Mouse (Mus musculus) ES-E14 (cell line): ENCODE data around the gene Hmbs. TPM values are rescaled to one million over a fixed set of nuclear protein-coding genes. Genes with fewer than 3 reads are reported as not detected.
"Not testable (repeated sequence)": the region's sequence is repeated elsewhere in the genome, so short reads cannot be mapped to it uniquely, and the experiment has no call there.

ENCODE experiments used
- DNase-seq: peaks from one replicate; pipeline ENCODE4 v3.0.0-alpha.2; 2013; ENCODE audit warnings: low read depth, low spot score
- H3K27ac ChIP-seq: 2 replicates; pipeline ENCODE4 v1.5.1; 2012; ENCODE audit warnings: low read depth, mild to moderate bottlenecking, low read length, moderate library complexity, mixed read lengths; ENCODE audit not compliant: poor library complexity, insufficient read depth, severe bottlenecking
- H3K36me3 ChIP-seq: 2 replicates; pipeline ENCODE4 v1.6.1; 2012; ENCODE audit warnings: mild to moderate bottlenecking, low read length, moderate library complexity, mixed read lengths; ENCODE audit not compliant: control insufficient read depth, poor library complexity, insufficient read depth, severe bottlenecking
- H3K4me1 ChIP-seq, 2 experiments: fragments of 150-350 bp in 1 of 2; sonication (generic) in 1 of 2; 2 replicates each; pipeline ENCODE4 v1.6.1; 2012; ENCODE audit warnings: low read length in 2 of 2, mild to moderate bottlenecking in 1 of 2, mixed read lengths in 1 of 2; ENCODE audit not compliant: control insufficient read depth in 2 of 2, insufficient read depth in 2 of 2, poor library complexity in 1 of 2
- H3K4me3 ChIP-seq, 2 experiments: fragments of 150-350 bp in 1 of 2; sonication (generic) in 1 of 2; 2 replicates each; pipeline ENCODE4 v1.5.1; 2012; ENCODE audit warnings: low read length in 2 of 2, low read depth in 1 of 2, mild to moderate bottlenecking in 1 of 2, mixed read lengths in 1 of 2; ENCODE audit not compliant: insufficient read depth in 1 of 2, poor library complexity in 1 of 2, severe bottlenecking in 1 of 2
- H3K9ac ChIP-seq: 2 replicates; pipeline ENCODE4 v1.6.1; 2012; ENCODE audit warnings: low read depth, mild to moderate bottlenecking, low read length, mixed read lengths; ENCODE audit not compliant: poor library complexity, insufficient read depth, severe bottlenecking
- H3K9me3 ChIP-seq: fragments of 150-350 bp; sonication (generic); 2 replicates; pipeline ENCODE4 v1.6.1; 2012; ENCODE audit warnings: low read depth, mild to moderate bottlenecking, low read length; ENCODE audit not compliant: control insufficient read depth, insufficient read depth
- CHD2 ChIP-seq: IDR thresholded peaks from 2 replicates; pipeline ENCODE4 v1.6.1; 2014; ENCODE audit warnings: mild to moderate bottlenecking, low read depth, low read length, inconsistent platforms
- HCFC1 ChIP-seq: IDR thresholded peaks from 2 replicates; pipeline ENCODE4 v1.6.1; 2012; ENCODE audit warnings: low read length, inconsistent platforms, borderline replicate concordance; ENCODE audit not compliant: insufficient read depth
- MAFK ChIP-seq: IDR thresholded peaks from 2 replicates; pipeline ENCODE4 v1.6.1; 2014; ENCODE audit warnings: mild to moderate bottlenecking, low read depth, low read length, inconsistent platforms; ENCODE audit not compliant: insufficient read depth
- ZC3H11A ChIP-seq: IDR thresholded peaks from 2 replicates; pipeline ENCODE4 v1.6.1; 2012; ENCODE audit warnings: low read depth, mild to moderate bottlenecking, inconsistent platforms, low read length, borderline replicate concordance
- ZNF384 ChIP-seq: IDR thresholded peaks from 2 replicates; pipeline ENCODE4 v1.6.1; 2012; ENCODE audit warnings: low read depth, low read length, inconsistent platforms
- in situ Hi-C, 2 experiments: fragments of 600-800 bp; cut with MboI; formaldehyde crosslinking; loops; one replicate each; pipeline ENCODE4 v1.15.1; 2025; ENCODE audit warnings: low sequenced_read_pairs in 2 of 2, inconsistent platforms in 1 of 2; ENCODE audit not compliant: unreplicated experiment in 2 of 2
- total RNA-seq: library from RNA; depleted of rRNA; stranded (reverse); fragments of 300-350 nt; gene quantifications from 2 replicates; pipeline ENCODE4 v1.2.3, GENCODE M21; 2012

Gene Hmbs
- total RNA-seq, 1 experiment, result 71.3 TPM

GRCm38 (mm10) chr9:44376141-44376540, 32.1 kb upstream of the Hmbs start:
- Histone ChIP-seq H3K27ac (no peak overlapping the region), H3K9me3 (no peaks in the 10 kb centered on the region), H3K36me3 (peaks cover 6% of the 10 kb centered on the region), H3K4me3 (no peak overlapping the region), H3K9ac (no peak overlapping the region), H3K4me1 (peaks cover 3 to 7% of the 10 kb centered on the region in 2 experiments; a peak in 2 of 4 replicates)
- in situ Hi-C loops, result no loop called here
- no peak for DNase-seq
- TF ChIP-seq MAFK, result no peak
- TF ChIP-seq CHD2, result no peak
- no peak for TF ChIP-seq HCFC1
- TF ChIP-seq ZC3H11A, result no peak
- no peak for TF ChIP-seq ZNF384

DNA sequence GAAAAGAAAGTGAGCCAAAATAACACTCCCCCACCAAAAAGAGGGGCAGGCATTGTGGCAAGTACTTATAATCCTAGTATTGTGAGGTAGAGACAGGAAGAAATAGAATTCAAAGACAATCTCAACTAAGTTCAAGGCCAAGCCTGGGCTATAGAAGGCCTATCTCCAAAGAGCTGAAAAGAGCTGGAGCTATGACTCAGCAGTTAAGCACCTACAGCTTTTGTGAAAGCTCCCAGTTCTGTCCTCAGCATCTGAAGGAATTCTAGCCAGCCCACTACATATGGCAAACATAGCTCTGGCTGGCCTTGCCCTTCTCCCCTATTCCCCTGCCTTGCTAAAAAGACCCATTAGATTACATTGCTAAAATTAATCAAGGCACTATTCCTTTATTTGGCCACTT, 29.4 kb upstream of the Hmbs start:
- Histone ChIP-seq H3K4me1 (peaks cover 0 to 7% of the 10 kb centered on the region in 2 experiments; a peak in 1 of 4 replicates), H3K36me3 (no peaks in the 10 kb centered on the region), H3K4me3 (no peak overlapping the region), H3K27ac (no peak overlapping the region), H3K9ac (no peak overlapping the region), H3K9me3 (no peaks in the 10 kb centered on the region)
- in situ Hi-C loops, result no loop called here
- TF ChIP-seq CHD2, result no peak
- no peak for TF ChIP-seq ZC3H11A
- TF ChIP-seq HCFC1, result no peak
- TF ChIP-seq ZNF384, result no peak
- TF ChIP-seq MAFK, result no peak
- no peak for DNase-seq

DNA sequence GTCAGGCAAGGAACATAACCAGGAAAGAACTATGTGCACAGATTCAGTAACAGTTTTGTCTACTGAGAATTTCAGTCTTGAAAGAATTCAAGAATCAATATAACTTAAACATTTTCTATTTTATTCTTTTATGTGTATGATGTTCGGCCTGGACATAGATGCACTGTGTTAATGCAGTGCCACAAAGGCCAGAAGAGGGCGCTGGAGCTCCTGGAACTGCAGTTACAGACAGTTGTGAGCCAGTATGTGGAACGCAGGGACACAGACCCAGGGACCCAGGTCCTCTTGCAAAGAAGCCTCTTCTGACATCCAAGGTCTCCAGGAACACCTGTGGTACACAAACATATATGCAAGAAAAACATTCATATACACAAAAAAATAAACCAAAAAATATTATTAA, 20.5 kb upstream of the Hmbs start:
- no peaks in the 10 kb centered on the region; a peak in 1 of 4 replicates for H3K4me1 ChIP-seq
- H3K9me3 ChIP-seq, result no peaks in the 10 kb centered on the region
- no peak overlapping the region for H3K27ac ChIP-seq
- peak; percentile 66 for DNase-seq
- no peak overlapping the region for H3K9ac ChIP-seq
- in situ Hi-C loops, result no loop called here
- TF ChIP-seq ZNF384, result no peak
- no peak for TF ChIP-seq CHD2
- peak; percentile 29; the same call in 1 of the 2 replicates for TF ChIP-seq ZC3H11A
- 0 out of 2 replicates have a peak, but pooled peaks cover 1% of the 10 kb centered on the region for H3K36me3 ChIP-seq
- H3K4me3 ChIP-seq, result no peak overlapping the region

- in situ Hi-C loops, result not testable (repeated sequence)
Measured at GRCm38 (mm10) chr9:44361931-44362330, 17.9 kb upstream of the Hmbs start.

GRCm38 (mm10) chr9:44361190-44361917, 17.3 kb upstream of the Hmbs start, which contains the start of gene Vps11:
Vps11 (minus strand) TSS chr9:44361670.
- Histone ChIP-seq H3K4me3 (peak within 1 kb of the TSS; percentile 84 to 98), H3K9me3 (no peaks in the 10 kb centered on the region), H3K27ac (peak within 1 kb of the TSS; percentile 46; the same call in 1 of the 2 replicates), H3K4me1 (no peaks in the 10 kb centered on the region; a peak in 1 of 4 replicates), H3K36me3 (peaks cover 17% of the 10 kb centered on the region), H3K9ac (peak within 1 kb of the TSS; percentile 95)
- in situ Hi-C loops, result no loop called here
- TF ChIP-seq CHD2 (no peak), HCFC1 (peak; percentile 84)
- peak; percentile 96 for DNase-seq

More at GRCm38 (mm10) chr9:44361931-44362330, 17.9 kb upstream of the Hmbs start:
- not testable (repeated sequence) for H3K27ac ChIP-seq, H3K9me3 ChIP-seq, DNase-seq, H3K4me1 ChIP-seq, H3K9ac ChIP-seq
- Histone ChIP-seq H3K4me3 (peak overlapping the region in 1 of 2 experiments; percentile 47; a peak in 2 of 4 replicates), H3K36me3 (peaks cover 12% of the 10 kb centered on the region)
